Mouse (Mus musculus): Measurements from ENCODE around the gene Cdk17. TPM values are rescaled to one million over a fixed set of nuclear protein-coding genes. Genes with fewer than 3 reads are reported as not detected.
"Not testable (repeated sequence)": the region's sequence is repeated elsewhere in the genome, so short reads cannot be mapped to it uniquely, and the experiment has no call there.

Cdk17 gene
- total RNA-seq, 1 experiment from 2014 or later, result 33.2 TPM

- DNase-seq, result no peak
Measured at GRCm38 (mm10) chr10:93142600-93143284, 17.9 kb upstream of the Cdk17 start.

DNA sequence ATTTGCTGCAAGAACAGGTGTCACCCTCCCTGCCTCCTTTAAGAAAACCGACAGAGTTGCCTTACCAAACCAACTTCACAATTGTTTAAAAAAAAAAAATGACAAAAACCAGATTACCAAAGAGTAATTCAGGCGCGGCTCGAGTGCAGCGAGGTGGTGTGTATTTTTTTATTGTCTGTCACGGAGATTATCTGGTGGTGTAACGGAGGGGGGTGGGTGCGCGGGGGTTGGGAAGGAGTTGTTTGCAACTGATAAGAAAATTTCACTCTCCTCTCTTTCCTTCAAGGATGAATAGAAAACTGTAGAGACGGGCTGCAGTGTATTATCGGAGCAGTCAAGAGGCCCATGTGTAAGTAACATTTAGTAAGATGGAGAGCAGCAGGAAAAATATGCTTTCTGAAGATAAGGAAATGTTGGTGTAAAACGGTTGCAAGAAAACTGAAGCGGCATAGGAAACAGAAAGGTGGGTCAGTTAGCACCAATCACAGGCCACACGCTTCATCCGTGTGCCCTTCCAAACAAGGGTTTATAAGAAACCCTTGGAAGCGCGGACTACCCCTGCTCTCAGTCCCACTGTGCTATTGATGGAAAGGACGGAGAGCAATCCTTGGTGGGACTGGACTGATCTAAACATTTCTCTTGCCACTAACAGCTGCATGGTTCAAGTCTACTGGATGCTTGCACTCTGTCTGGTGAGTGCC is 17.2 kb upstream of the Cdk17 start:
- no peak for DNase-seq

GRCm38 (mm10) chr10:93143986-93144314 is 16.7 kb upstream of the Cdk17 start:
- no peak for DNase-seq

- no peak for DNase-seq
Measured at GRCm38 (mm10) chr10:93144579-93144978, 16.1 kb upstream of the Cdk17 start.

DNA sequence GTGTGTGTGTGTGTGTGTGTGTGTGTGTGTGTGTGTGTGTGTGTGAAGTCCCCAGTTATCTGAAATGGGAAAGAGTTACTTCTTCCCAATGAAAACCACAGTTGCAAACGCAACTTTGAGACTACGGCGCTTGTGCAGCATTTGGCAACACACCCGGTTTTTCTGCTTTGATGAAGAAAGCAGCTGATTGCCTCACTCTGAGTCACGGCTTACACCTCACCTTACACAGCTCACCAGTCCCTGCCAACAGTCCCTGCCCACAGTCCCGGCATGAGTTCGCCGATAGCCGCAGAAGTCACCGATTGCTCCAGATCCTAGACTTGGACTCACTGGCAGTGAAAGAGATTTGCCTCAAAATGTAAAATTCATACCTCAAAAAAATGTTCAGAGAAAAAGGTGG is 15.6 kb upstream of the Cdk17 start:
- DNase-seq, result peak; percentile 81

DNA sequence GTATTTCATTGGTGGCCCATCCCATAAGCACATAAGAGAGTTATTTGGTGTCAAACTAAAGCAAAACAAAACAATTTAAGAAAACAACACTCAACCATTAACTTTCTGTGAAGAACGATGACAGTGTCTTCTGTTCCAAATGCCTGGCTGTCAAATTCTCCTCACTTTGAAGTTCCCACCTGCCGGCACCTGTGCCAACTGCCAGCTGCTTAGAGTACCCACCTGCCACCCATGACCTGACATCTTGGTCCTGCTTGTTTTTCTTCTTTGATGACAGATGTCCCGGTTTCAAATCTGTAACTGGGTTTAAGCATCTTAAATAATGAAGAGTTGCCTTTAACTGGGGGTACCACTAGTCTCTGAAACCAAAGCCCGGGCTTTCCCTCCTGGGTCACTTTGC is 14.1 kb upstream of the Cdk17 start:
- no peak for DNase-seq

GRCm38 (mm10) chr10:93147691-93148090 is 13.0 kb upstream of the Cdk17 start:
- DNase-seq, result no peak

GRCm38 (mm10) chr10:93149597-93149996 is 11.1 kb upstream of the Cdk17 start:
- no peak for DNase-seq

DNA sequence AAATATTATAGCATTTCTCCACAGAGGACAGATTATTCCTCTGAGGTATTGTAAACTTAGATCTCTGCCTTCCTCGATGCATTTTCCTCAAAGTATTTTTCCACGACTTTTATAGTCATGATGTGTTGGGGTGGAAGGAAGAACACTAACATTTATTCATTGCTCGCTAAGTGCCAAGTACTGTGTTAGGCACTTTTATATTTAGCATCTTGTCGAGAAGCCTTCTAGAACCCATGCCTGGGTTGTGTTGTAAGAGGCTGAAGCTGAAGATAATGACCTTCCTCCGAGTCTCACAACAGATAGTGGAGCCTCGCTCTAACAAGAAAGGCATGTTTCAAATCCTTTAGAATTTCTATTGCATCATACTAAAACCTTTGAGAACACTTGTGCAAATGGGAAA is 8.9 kb upstream of the Cdk17 start:
- DNase-seq, result no peak

DNA sequence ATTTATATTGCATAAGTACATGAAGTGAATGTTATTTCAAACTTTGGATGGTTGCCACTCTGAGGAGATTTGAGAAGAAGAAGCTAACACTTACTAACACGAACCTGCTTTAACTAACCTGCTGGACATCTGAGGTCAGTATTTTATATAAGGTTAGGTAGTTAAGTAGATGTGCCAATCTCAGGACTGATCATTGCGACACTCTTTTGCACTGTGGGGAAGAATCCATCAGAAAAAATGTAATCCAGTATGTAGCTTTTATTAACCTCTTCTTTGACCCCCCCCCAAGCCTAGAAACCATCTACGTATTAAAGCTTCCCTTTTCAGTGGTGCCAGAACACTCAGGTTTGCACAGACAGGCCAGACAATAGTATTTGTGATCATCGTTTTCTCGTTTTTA is 8.0 kb upstream of the Cdk17 start:
- no peak for DNase-seq

DNA sequence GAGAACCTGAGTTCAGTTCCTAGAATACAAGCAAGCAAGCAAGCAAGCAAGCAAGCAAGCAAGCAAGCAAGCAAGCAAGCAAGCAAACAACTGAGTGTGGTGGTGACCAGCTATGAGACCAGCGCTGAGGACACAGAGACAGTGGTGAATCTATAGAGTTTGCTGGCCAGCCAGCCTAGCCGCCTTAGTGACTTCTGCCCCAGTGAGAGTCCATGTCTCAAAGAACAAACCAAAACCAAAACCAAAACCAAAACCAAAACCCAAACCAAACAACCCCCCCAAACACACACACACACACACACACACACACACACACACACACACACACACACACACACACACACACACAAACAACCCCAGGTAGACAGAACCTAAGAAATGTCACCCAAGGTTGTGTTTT is 7.3 kb upstream of the Cdk17 start:
- DNase-seq, result not testable (repeated sequence)

GRCm38 (mm10) chr10:93159651-93160496 is 801 bp upstream of the Cdk17 start:
- no peak for DNase-seq

DNA sequence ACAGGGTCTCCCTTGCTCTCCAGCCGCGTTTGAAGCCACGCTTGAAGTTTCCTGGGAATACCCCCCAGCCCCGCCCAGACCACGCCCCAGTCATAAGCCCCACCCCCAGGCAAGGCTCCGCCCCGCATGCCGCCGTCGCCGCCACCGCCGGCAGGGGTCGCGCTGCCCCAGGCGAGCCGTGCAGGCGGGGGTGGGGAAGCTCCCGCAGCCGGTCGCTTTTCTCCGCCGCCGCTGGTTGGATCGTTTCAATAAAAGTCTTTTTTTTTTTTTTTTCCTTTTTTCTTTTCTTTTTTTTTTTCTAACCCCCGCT is 223 bp upstream of the Cdk17 start:
- peak; percentile 94 for DNase-seq

- DNase-seq, result peak; percentile 79
Measured at GRCm38 (mm10) chr10:93161511-93162275, 1.0 kb downstream of the Cdk17 start.

GRCm38 (mm10) chr10:93162276-93162971 is 1.7 kb downstream of the Cdk17 start:
- no peak for DNase-seq

DNA sequence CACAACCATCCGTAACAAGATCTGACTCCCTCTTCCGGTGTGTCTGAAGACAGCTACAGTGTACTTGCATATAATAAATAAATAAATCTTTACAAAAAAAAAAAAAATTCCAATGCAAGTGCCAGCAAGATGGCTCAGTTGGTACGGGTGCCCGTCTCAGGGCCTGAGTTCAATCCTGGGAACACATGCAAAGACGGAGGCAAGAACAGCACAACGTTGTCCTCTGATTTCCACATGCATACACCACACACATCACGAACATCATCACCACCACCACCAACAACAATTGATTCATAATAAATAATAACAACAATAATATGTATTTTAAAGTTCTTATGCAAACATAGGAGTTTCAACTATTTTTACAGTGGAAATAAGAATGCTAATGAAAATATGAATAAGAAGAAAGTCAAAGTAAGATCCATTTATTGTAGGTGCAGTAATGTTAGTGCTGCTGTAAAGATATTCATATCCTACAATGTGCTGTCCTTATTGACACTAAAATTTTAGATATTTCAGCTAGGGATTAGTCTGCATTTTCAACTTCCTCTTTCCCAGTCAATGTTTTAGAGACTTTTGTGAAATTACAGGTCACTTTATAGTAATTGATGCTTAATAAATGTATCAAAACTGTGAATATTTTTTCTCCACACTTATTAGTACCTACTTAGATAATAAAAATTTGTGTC is 2.4 kb downstream of the Cdk17 start:
- DNase-seq, result no peak

GRCm38 (mm10) chr10:93163711-93164488 is 3.2 kb downstream of the Cdk17 start:
- DNase-seq, result no peak

DNA sequence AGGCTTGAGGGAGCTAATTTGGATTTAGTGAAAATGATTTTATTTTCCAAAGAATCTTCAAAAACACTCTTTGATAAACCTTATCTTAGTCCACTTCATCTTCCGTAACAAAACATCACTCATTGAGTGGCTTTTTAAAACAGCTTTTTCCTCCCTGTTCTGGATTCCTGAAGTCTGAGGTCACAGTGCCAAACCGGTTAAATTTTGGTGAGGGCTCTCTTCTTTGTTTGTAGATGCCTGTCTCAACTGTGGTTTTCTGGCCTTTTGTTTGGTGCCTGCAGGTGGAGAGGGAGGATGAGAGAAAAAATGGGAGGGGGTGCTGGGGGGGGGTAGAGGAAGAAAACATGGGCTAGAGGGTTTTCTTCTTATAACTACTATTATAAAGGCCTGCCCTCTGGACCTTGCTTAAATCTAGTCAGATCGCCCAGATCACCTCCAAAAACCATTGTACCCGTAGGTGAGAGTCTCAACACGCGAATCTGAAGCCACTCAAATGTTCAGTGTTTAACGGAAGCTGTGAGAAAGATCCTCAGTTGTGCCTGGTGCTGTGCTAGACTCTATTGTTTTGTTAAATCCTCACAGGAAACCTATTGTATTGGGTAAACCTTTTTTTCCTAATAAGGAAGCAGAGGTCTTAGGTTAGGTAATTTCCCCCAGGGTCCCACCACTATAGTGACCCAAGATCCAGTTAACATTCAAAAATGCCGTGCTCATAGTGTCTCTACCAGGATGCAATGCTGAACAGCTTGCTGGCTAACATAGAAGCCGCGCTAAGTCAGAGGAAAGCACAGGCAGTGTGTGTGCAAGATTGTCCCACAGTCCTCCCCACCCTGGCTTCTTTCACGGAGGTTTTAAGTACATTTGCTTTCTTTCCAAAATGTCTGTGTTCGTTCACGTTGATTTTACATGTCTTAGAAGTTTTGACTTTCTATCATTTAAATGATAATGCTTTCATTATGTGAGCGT is 5.0 kb downstream of the Cdk17 start:
- no peak for DNase-seq

- DNase-seq, result peak; percentile 48
Measured at GRCm38 (mm10) chr10:93166382-93166769, 5.7 kb downstream of the Cdk17 start.
